Mouse (Mus musculus) R1 (cell line): ENCODE measurements at regions not wholly inside any gene's neighbourhood (a gene's known extent, or its start where the extent isn't known, plus 50 kb on each side); places are given as distances from the start of the nearest gene placed in this dataset.
"Not testable (repeated sequence)": the region's sequence is repeated elsewhere in the genome, so short reads cannot be mapped to it uniquely, and the experiment has no call there.

Experiments used
- DNase-seq: peaks from one replicate; pipeline ENCODE4 v3.0.0-alpha.2; 2018; ENCODE audit warnings: low read depth, low spot score

DNA sequence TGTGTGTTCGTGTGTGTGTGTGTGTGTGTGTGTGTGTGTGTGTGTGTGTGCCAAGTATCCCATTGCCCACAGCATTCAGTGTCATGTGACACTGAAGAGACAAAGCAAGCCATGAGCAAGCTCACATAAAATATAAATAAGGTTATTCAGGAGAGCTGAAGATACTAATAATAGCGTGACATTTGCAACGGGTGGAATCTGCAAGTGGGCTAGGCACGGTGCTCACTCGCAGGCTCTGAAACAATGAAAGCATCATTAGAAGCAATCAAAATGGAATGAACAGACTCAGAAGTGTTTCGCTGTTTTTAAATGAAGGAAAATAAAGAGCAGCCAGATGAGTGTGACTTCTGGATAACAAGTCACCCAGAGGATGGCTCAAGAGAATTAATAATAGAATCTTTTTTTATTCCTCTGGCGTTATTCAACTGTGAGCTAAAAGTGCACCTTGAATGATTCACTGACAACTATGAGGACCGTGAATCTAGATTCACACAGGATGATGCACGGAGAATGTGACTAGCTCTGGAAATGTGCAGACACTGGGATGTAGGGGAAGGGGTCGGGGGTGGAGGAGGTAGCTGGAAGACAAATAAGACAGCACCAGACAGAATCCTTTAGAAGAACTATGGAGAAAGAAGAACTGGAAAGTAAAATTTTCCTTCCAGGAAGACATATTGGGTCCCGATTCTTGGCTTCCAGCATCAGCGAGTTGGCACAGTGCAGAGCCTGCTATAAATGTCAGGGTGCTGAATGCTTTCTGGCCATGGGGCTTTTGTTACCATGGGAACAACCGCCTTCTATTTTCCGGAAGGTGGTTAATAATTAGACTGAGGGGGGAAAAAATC is 55.3 kb downstream of the Actbl2 start:
- no peak for DNase-seq

DNA sequence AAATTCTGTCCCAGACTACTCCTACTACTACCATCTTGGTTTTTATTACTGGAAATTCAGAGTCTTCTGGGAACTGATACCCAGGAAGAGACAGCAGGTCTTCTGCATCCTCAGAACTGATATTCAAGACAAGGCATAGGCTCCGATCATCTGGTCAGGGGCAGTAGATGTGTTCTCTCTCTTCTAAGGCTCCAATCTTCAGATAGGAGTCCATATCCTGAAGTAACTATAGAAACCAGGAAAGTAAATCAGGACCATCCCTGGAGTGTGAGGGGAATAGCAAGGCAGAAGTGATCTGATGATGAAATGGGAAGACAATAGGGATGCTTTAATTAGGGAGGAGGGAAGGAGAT is 55.9 kb downstream of the Actbl2 start:
- no peak for DNase-seq

DNA sequence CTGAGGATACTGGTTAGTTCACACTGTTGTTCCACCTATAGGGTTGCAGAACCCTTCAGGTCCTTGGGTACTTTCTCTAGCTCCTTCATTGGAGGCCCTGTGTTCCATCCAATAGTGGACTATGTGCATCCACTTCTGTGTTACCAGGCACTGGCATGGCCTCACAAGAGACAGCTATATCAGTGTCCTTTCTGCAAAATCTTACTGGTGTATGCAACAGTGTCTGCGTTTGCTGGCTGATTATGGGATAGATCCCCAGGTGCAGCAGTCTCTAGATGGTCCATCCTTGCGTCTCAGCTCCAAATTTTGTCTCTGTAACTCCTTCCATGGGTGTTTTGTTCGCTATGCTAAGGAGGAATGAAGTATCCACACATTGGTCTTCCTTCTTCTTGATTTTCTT is 58.7 kb downstream of the Actbl2 start:
- DNase-seq, result not testable (repeated sequence)

DNA sequence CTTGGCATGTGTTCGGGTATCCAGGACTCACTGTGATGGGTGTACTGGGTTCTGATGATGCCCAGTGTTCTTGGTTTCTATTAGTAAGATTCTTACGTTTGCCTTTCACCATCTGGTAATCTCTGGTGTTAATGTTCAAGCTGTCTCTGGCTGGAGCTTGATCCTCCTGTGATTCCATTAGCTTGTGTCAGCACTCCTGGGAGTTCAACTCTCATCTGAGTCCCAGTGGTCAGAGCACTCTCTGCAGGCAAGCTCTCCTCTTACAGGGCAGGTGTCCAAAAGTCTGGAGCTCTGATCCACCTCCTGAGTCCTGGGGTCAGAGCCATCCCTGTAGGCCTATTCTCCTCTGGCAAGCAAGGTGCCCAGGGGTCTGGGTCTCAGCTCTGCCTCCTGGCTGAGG is 63.1 kb downstream of the Actbl2 start:
- not testable (repeated sequence) for DNase-seq

DNA sequence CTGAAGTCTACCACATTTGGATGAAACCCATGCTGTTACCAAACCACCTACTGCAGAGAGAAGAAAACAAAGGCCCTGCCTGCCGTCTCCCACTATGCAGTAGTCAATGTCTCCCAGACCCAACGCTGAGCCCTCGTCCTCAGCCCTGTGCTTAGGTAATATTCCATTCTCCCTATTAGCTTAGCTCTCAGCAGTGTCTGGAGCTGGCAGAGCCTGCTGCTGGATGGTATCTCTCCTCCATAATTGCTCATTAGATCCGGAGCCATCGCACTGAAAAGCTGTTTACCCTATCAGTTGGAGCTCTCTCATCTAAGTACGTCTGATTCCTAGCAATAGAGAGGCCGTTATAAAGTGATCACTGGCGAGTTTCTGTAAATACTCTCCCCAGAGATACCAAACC is 68.4 kb downstream of the Actbl2 start:
- no peak for DNase-seq

DNA sequence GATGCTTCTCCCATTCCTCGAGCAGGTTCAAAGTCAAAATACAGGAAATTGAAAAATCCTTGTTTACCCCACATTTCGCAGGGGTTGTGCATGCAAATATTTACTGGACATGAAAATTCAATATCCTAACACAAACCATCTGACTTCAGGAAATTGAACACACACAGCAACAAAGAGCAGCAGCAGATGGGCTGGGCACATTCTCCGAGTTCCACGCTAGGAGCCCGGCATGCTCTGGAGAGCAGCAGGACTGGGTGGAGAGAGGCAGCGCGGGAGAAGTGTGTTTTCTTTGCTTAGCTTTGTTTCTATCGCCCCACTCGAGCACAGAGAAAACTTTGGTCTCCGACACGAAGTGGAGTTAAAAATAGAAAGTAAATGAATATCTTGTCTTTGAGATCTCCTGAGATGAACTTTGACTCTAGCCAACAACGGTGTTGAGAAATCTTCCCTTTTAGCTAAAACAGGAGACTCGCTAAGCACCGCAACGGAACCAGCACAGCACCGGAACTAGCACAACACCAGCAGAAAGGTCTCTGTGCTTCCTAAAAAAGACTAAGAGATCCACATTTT is 71.4 kb downstream of the Actbl2 start:
- DNase-seq, result peak; percentile 70

DNA sequence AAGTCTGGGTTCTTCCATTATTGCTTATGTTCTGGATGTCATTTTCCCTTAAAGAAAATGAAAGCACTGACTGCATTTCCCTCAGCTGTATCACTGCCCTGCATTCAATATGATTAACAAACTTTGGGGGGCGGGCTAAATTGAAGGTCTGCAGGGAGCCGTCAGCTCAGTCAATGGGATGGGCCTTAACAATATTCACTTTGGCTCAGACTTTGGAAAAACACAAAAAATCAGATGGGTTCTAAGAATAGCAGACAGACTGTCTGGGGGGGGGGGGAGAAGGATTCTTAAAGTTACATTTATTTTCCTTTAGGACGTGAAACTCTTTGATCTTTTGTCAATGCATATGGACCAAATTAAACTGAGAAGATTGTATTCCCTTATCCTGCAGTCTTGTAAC is 78.2 kb downstream of the Actbl2 start:
- DNase-seq, result no peak

DNA sequence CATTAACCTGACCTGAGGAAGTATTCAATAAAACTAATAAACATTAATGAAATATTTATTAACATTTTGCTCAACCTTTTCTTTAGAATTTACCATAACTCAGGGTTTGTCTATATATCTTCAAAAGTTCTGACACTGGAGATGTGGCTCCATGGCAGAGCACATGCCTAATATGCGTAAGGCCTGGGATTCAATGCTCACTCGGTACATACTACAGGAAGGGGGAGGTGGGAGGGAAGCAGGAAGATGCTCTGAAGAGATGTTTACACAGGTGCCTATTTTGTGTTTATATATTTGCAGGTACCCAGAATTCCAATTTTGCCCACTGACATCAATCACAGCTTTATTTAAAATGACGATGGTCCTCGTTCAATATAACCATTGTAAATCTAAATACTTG is 79.0 kb downstream of the Actbl2 start:
- DNase-seq, result no peak

DNA sequence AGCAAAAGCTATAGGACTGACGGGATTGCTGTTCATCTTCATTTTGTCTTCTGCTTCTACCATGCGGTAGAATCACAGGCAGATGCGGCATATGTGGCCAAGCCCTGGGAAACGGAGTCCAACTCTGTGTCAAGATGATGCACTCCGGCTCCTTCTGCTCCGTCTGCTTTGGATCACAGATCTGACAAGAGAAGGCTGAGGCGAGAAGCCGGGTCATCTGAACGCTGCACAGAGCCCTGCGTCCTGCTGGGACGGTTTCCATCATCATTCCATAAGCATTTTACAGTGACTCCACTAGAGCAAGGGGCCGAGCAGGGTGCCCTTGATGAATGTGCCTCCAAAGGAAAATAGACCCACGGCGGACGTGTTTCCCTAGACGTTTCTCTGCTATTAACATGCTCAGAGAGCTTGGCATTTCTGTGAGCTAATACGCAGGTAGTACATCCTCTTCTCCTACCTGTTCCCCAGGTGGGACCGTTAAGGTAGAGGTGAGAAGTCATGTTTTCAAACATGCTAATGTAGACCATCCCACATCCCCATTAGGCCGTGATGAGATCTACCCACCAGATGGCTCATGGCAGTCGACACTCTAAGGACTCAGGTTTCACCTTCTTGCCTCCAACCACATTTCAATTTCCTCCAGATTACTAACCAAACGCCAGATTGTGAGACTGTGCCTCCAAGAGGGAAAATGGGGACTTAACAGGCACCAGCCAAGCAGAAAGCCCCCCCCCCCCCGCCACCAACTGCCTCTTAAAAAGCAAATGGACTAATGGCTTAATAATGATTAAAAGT is 79.6 kb downstream of the Actbl2 start:
- no peak for DNase-seq

DNA sequence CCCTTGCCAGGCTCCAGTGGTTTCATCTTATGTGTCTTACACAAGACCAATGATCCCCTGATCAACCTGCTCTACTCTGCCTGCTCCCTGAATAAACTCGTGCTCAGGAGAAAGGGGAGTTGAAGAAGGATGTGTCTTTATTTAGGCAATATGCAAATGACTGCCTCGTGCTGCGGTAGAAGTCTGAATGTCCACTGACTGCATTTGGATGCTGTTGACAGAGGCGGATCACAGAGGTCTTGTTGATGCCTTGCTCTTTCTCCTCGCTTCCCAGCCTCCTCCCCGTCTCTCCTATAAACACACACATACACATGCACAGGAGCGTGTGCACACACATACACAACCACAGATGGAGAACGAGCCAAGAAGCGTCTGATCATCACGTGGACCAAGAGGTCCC is 90.2 kb downstream of the Actbl2 start:
- no peak for DNase-seq

DNA sequence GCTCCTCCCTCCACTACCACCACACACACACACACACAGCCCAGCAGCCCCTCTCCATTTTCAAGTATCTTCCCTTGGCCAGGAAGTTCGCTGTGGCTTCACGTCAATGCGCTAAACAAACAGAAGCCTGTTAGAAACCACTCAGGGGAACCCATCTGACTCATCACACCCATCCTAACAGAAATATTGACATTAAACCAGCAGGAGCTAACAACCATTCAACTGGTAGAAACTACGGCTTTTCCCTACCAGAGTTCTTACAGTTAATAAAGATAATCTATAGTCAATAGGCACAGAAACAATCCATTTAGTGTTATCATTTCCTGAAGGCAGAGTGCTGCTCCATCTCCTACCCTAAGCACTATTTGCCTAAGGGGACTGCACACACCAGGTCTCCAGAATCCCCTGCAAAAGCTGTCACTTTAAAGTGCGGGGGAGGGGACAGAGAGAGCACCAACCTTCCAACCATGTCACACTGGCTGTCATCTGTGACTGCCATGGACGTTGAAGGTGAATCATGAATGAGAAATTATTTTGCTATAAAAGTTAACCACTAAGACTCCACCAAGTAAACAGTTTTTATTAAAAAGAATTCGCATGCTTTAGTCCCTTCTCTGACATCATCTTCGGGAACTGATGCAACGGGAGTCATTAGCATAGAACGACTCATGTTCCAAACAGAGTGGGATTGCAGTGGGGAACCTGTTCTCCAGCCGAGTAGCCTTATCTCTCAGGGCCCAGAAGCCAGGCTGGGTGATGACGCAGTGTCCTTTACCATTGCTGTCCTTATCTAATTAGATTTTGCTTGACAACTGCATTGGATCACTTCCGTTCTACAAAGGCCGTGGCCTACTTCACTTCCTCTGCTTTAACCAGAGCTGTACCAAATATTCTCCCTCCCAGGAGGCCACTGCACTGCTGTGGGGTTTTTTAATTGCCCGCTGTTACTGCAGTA is 91.0 kb downstream of the Actbl2 start:
- no peak for DNase-seq

DNA sequence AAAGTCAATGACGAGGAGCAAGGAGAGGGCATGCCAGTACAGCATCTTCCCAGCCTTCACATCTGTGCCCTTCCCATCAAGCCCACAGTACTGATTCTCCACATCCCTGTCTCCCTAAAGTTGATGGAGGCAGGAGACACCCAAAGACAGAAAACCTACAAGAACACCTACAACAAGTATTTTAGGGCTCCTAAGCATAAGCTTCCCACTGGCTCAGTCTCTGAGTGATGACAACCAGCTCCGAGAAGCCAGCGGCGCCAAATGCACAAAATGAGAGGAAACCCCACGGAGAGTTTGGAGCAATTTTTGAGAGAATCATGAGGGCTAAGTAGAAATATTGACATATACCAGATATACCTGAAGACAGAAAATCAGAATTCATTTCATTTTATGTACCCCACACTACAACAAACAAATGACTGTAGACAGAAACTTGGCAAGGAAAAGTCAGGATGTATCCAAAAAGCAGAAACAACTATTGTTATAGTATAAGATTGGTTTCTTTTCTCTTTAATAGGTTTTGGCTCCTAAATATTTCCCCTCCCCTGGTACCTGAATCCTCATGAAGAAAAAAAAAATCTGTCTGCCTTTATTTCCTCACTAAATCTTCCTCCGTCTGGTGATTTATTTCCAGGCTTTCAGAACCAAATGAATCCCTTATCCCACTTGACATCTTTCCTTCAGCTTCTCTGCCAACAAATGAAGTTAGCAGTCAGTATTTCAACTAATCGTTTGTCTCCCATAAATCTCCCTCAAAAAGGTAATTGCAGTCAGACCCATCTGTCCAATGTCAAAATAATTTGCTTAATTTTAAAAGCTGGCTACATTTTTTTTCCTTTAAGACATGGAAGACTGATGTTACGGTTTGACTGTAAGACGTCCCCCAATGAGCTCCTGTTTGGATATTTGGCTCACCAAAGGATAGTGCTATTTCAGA is 102.0 kb downstream of the Actbl2 start:
- no peak for DNase-seq

DNA sequence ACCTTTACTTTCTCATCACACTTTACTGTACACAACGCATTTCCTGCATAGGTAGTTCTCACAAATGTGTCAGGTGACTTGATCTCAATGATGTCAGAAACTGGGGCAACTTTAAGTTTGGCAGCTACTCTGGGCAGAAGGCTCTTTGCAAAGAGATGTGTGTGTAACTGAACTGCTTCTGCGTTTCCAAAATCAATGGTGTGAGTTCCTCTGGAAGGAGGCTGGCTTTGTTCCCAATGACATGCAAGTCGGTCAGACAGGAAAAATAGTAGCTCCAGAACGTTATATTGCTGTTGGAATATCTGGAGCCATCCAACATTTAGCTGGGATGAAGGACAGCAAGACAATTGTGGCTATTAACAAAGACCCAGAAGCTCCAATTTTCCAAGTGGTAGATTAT is 106.6 kb downstream of the Actbl2 start:
- no peak for DNase-seq

DNA sequence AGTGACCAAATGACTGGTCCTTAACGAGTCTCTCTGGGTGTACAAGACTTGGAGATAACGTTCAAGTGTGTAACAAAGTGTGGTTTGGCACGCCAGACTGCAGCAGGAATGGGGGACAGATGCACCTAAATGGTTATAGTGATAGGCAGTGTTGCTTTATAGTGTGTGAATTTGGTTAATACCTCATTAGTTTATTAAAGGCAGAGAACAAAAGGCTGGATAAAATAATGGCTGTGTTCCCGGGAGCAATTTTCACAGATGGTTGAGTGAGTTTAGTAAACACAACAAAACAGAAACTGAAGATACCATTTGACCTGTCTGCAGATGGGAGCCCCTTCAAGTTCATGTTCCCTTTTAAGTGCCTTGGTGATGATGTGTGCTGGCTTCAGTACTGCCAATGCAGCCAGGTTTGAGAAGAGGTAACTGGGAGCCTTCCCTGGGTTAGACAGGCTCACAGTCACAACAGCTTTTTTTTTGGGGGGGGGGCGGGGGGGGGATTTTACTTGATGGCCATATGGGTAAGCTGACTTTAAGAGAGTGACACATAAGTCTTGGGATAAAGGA is 108.4 kb downstream of the Actbl2 start:
- DNase-seq, result no peak

DNA sequence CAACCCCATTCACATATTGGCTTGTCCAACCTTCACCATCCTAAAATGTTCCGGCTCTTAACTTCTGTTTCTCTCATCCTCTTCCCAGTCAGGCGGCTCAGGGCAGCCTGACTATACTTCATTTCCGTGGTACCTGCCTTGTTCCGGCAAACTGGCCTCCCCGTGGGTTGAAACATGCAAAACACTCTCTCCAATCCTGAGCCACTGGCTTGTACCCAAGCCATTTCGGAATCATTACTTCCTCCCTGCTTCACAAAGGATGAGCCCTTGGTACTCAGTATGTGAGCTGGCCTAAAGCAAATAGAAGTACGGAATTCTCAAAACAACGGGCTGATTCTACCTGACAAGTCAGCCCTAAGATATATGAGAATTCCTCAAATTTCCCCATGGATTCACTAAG is 112.1 kb downstream of the Actbl2 start:
- no peak for DNase-seq

DNA sequence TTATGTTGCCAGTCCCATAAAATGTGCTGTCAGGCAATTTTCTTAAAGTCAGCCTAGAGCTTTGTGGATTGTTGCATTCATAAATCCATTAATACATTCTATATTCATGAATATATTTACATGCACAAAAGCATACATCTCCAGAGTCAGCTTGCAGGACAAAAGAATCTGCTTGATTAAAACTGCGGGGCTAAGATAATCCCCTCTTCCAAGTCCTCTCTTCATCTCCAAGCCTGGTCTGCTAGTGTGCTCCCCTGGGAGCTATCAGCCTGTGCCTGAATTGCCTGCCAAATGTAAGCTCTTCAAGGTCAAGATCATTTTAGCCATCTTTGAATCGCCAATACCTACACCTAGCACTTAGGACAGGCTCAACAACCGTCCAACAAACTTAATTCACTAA is 112.8 kb downstream of the Actbl2 start:
- DNase-seq, result no peak

DNA sequence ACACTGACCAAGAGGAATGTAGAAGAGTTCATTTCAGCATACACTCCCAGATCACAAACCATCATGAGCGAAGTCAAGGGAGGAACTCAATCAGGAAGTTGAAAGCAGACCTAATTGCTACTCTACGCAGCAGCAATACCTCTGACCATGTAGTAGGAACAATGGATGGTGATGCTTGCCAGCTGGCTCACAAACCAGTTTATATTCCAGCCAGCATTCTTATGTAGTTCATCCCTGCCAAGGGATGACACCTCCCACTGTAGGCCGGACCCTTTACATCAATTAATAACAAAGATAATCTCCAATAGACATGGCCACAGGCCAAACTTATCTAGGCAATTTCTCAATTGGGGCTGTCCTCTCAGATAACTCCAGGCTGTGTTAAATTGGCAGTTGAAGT is 115.1 kb downstream of the Actbl2 start:
- no peak for DNase-seq

DNA sequence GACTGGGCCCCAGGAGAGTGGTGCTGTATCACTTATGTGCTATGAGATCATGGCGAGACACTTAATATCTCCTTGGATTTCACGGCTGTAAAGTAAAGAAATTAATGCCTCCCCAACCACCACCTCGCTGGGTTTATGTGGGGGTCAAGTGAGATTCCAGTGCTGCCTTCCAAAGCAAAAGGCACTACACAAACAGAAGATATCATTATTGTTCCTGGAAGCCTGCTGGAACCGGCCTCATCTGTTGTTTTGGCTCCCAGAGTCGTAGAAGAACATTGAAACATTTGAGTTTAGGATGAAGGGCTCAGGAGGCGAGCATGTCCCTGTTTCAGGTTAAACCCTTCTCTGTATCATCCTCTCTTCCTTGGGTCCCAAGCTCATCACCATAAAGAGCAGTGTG is 116.6 kb downstream of the Gpbp1 start:
- DNase-seq, result no peak

DNA sequence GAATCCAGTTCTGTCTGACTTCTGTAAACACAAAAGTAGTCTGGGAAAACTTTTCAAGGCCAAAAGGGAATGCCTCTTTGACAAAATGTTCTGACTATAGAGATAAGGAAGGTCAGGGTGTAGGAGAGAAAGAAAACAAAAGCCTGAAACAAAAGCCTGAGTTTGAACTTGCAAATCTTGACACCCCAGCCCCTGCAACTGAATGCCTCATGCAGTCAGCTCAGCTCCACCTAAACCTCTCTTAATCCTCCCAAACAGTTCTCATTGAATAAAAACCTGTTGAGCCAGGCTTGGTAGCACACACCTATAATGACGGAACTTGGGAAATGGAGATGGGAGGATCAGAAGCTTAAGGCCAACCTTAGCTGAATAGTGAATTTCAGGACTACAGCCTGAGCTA is 116.1 kb downstream of the Gpbp1 start:
- DNase-seq, result peak; percentile 78
